Mouse (Mus musculus) C2C12 (cell line): ENCODE measurements around the gene Cntn4. TPM values are rescaled to one million over a fixed set of nuclear protein-coding genes. Genes with fewer than 3 reads are reported as not detected.

Source experiments
- H3K27me3 ChIP-seq: one replicate; pipeline ENCODE4 v1.6.1; 2011; ENCODE audit not compliant: control insufficient read depth, insufficient read depth, insufficient read length
- H3K36me3 ChIP-seq: one replicate; pipeline ENCODE4 v1.6.1; 2011; ENCODE audit not compliant: control insufficient read depth, insufficient read depth
- H3K4me3 ChIP-seq: one replicate; pipeline ENCODE4 v1.5.1; 2011; ENCODE audit warnings: mild to moderate bottlenecking, control low read depth; ENCODE audit not compliant: poor library complexity, insufficient read depth, severe bottlenecking
- H3K79me2 ChIP-seq: one replicate; pipeline ENCODE4 v1.6.1; 2011; ENCODE audit not compliant: control insufficient read depth, insufficient read depth
- H3K79me3 ChIP-seq: one replicate; pipeline ENCODE4 v1.6.1; 2011; ENCODE audit warnings: low read depth, control low read depth
- H3ac ChIP-seq: one replicate; pipeline ENCODE3; 2011; ENCODE audit warnings: low read depth; ENCODE audit not compliant: control insufficient read depth, insufficient read length
- CEBPB ChIP-seq: IDR thresholded peaks from one replicate; pipeline ENCODE4 v1.6.1; 2011; ENCODE audit warnings: low read depth, mild to moderate bottlenecking, control low read depth, moderate library complexity
- CTCF ChIP-seq: IDR thresholded peaks from one replicate; pipeline ENCODE4 v1.5.1; 2011; ENCODE audit not compliant: control insufficient read depth, insufficient read depth, insufficient read length
- FOSL1 ChIP-seq: IDR thresholded peaks from one replicate; pipeline ENCODE4 v1.8.0; 2011; ENCODE audit warnings: mild to moderate bottlenecking, low read length; ENCODE audit not compliant: poor library complexity, insufficient read depth, severe bottlenecking
- MAX ChIP-seq: IDR thresholded peaks from one replicate; pipeline ENCODE4 v1.6.1; 2011; ENCODE audit warnings: mild to moderate bottlenecking, control low read depth
- MYOD1 ChIP-seq: IDR thresholded peaks from one replicate; pipeline ENCODE4 v1.6.1; 2011; ENCODE audit warnings: low read depth; ENCODE audit not compliant: control insufficient read depth, insufficient read length
- MYOG ChIP-seq: IDR thresholded peaks from one replicate; pipeline ENCODE4 v1.6.1; 2011; ENCODE audit not compliant: control insufficient read depth, insufficient read length; ENCODE audit errors: extremely low read depth
- USF1 ChIP-seq: IDR thresholded peaks from one replicate; pipeline ENCODE4 v1.6.1; 2011; ENCODE audit warnings: low read depth, mild to moderate bottlenecking, control low read depth, moderate library complexity
- polyA plus RNA-seq: library from polyadenylated mRNA; unstranded; fragments of >200 nt; fragmentation: generic; extraction: Trizol; gene quantifications from one replicate; pipeline ENCODE4 v1.2.1, GENCODE M21; 2012; ENCODE audit warnings: missing spikeins

Gene Cntn4
- polyA plus RNA-seq, 1 experiment = not detected

GRCm38 (mm10) chr6:105991492-105991891, 314.0 kb downstream of the Cntn4 start:
- H3K27me3 ChIP-seq = no peaks in the 10 kb centered on the region
- H3K36me3 ChIP-seq = no peaks in the 10 kb centered on the region
- no peak overlapping the region for H3K4me3 ChIP-seq
- H3K79me3 ChIP-seq = no peaks in the 10 kb centered on the region
- no peaks in the 10 kb centered on the region for H3K79me2 ChIP-seq
- TF ChIP-seq USF1 = no peak
- no peak for TF ChIP-seq CTCF
- TF ChIP-seq CEBPB = no peak
- TF ChIP-seq MYOD1 = no peak
- TF ChIP-seq FOSL1 = no peak
- TF ChIP-seq MYOG = no peak
- TF ChIP-seq MAX = no peak
- H3ac ChIP-seq = no peak overlapping the region

GRCm38 (mm10) chr6:106013018-106013417, 335.6 kb downstream of the Cntn4 start:
- H3K79me3 ChIP-seq = no peaks in the 10 kb centered on the region
- H3ac ChIP-seq = no peak overlapping the region
- no peaks in the 10 kb centered on the region for H3K27me3 ChIP-seq
- H3K79me2 ChIP-seq = no peaks in the 10 kb centered on the region
- no peaks in the 10 kb centered on the region for H3K36me3 ChIP-seq
- TF ChIP-seq CTCF (no peak), MYOG (no peak), CEBPB (no peak), MAX (no peak), USF1 (no peak), FOSL1 (no peak), MYOD1 (no peak)
- no peak overlapping the region for H3K4me3 ChIP-seq

- H3K79me3 ChIP-seq = no peaks in the 10 kb centered on the region
- no peaks in the 10 kb centered on the region for H3K27me3 ChIP-seq
- no peak overlapping the region for H3ac ChIP-seq
- H3K36me3 ChIP-seq = no peaks in the 10 kb centered on the region
- no peak overlapping the region for H3K4me3 ChIP-seq
- TF ChIP-seq MYOG (no peak), MAX (no peak), CEBPB (no peak), USF1 (no peak), CTCF (no peak)
- no peaks in the 10 kb centered on the region for H3K79me2 ChIP-seq
Measured at GRCm38 (mm10) chr6:106015126-106015525, 337.7 kb downstream of the Cntn4 start.

- TF ChIP-seq CEBPB (no peak), USF1 (no peak)
- H3K79me3 ChIP-seq = no peaks in the 10 kb centered on the region
- H3ac ChIP-seq = no peak overlapping the region
- no peaks in the 10 kb centered on the region for H3K79me2 ChIP-seq
- H3K36me3 ChIP-seq = no peaks in the 10 kb centered on the region
- no peaks in the 10 kb centered on the region for H3K27me3 ChIP-seq
- H3K4me3 ChIP-seq = no peak overlapping the region
Measured at GRCm38 (mm10) chr6:106048878-106049277, 371.4 kb downstream of the Cntn4 start.

GRCm38 (mm10) chr6:106056123-106056522, 378.7 kb downstream of the Cntn4 start:
- TF ChIP-seq MAX (no peak), MYOG (no peak), FOSL1 (no peak), CEBPB (no peak), USF1 (no peak), CTCF (no peak), MYOD1 (no peak)
- Histone ChIP-seq H3K79me2 (no peaks in the 10 kb centered on the region), H3K79me3 (no peaks in the 10 kb centered on the region), H3K36me3 (no peaks in the 10 kb centered on the region), H3ac (no peak overlapping the region), H3K4me3 (no peak overlapping the region), H3K27me3 (no peaks in the 10 kb centered on the region)

DNA sequence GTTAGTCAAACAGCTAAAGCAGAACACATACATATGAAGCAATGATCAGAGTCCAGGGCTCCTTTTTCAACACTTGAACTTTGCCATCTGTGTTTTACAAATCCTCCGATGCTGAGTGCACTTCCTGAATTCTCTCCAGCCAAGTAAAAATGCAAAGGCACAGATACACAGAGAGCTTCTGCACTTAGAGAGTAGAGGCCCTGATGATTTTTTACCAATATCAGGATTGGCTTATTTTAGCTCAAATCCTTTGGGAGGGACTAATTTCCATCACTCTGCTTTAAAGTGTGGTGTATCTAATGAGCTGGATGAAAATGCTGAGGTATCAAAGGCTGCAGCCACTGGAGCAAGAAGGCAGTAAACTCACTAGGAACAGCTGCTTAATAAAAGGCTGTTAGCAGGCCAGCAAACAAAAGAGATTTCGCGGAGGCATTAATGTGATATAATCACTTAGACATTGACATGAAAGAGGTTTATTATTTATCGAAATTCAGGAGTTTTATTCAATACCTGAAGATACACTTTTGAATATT, 400.7 kb downstream of the Cntn4 start:
- H3K36me3 ChIP-seq = no peaks in the 10 kb centered on the region
- no peaks in the 10 kb centered on the region for H3K79me2 ChIP-seq
- H3ac ChIP-seq = no peak overlapping the region
- H3K4me3 ChIP-seq = no peak overlapping the region
- TF ChIP-seq MYOG (no peak), MAX (no peak), MYOD1 (no peak), FOSL1 (no peak), CEBPB (no peak), USF1 (no peak), CTCF (no peak)
- no peaks in the 10 kb centered on the region for H3K27me3 ChIP-seq
- H3K79me3 ChIP-seq = no peaks in the 10 kb centered on the region
